Mouse (Mus musculus): ENCODE results near the gene Cts6. TPM values are rescaled to one million over a fixed set of nuclear protein-coding genes. Genes with fewer than 3 reads are reported as not detected.

Gene Cts6
- not detected in 2 replicates for total RNA-seq (2023)

GRCm38 (mm10) chr13:61203310-61203709 is at the start of gene Cts6:
Gene Cts6, minus strand, starts transcription at chr13:61203410.

GRCm38 (mm10) chr13:61164156-61164555 is 39.1 kb downstream of the Cts6 start, which contains the start of gene Ctsr:
Gene Ctsr, minus strand, starts transcription at chr13:61164256.

Other genes starting within 250 kb of the Cts6 start
- not detected in 2 replicates for gene Ctsj, start 197.5 kb downstream of the Cts6 start, total RNA-seq (2023)
- gene Ctsq, start 162.8 kb downstream of the Cts6 start, total RNA-seq (2023): not detected in 2 replicates
- not detected in 2 replicates for gene Ctsr, start 39.2 kb downstream of the Cts6 start, total RNA-seq (2023)
- gene Cts8, start 51.9 kb upstream of the Cts6 start, total RNA-seq (2023): not detected in 2 replicates
- not detected in 2 replicates for gene Gm49398, start 85.4 kb upstream of the Cts6 start, total RNA-seq (2023)
- not detected in 2 replicates for gene Cts7, start 154.8 kb upstream of the Cts6 start, total RNA-seq (2023)

All from neutrophil, adult 65 days (primary cell).